Mouse (Mus musculus) testis, adult 2 months (tissue): ENCODE results near the gene Dync1li1. TPM values are rescaled to one million over a fixed set of nuclear protein-coding genes. Genes with fewer than 3 reads are reported as not detected.

Experiments
- H3K27ac ChIP-seq: fragments of 200-500 bp; 2 replicates; pipeline ENCODE4 v1.5.1; 2012; ENCODE audit warnings: low read depth, low read length; ENCODE audit not compliant: control insufficient read depth, insufficient read depth
- H3K27me3 ChIP-seq: fragments of 200-500 bp; 2 replicates; pipeline ENCODE4 v1.6.1; 2012; ENCODE audit warnings: mild to moderate bottlenecking, low read length, moderate library complexity; ENCODE audit not compliant: control insufficient read depth, insufficient read depth
- H3K36me3 ChIP-seq: fragments of 200-500 bp; 2 replicates; pipeline ENCODE4 v1.6.1; 2012; ENCODE audit warnings: mild to moderate bottlenecking, low read length; ENCODE audit not compliant: control insufficient read depth, insufficient read depth
- H3K4me1 ChIP-seq: fragments of 200-500 bp; 2 replicates; pipeline ENCODE4 v1.6.1; 2012; ENCODE audit warnings: low read length; ENCODE audit not compliant: control insufficient read depth, insufficient read depth
- H3K4me3 ChIP-seq: fragments of 200-500 bp; 2 replicates; pipeline ENCODE4 v1.5.1; 2012; ENCODE audit warnings: low read depth, mild to moderate bottlenecking, low read length, moderate library complexity, mixed read lengths; ENCODE audit not compliant: control insufficient read depth
- CTCF ChIP-seq: fragments of 200-500 bp; IDR thresholded peaks from 2 replicates; pipeline ENCODE4 v1.5.1; 2012; ENCODE audit warnings: low read depth, mild to moderate bottlenecking, inconsistent platforms, low read length, moderate library complexity; ENCODE audit not compliant: control insufficient read depth, insufficient read depth, insufficient replicate concordance
- POLR2A ChIP-seq: fragments of 200-500 bp; IDR thresholded peaks from 2 replicates; pipeline ENCODE4 v1.6.1; 2012; ENCODE audit warnings: low read depth, mild to moderate bottlenecking, inconsistent platforms, low read length, moderate library complexity; ENCODE audit not compliant: control insufficient read depth
- polyA plus RNA-seq: library from polyadenylated mRNA; depleted of rRNA; stranded (reverse); fragments of >200 nt; gene quantifications from 2 replicates; pipeline ENCODE4 v1.2.3, GENCODE M21; 2012

Gene Dync1li1
- polyA plus RNA-seq, 1 experiment, result 4.7 TPM

- H3K27ac ChIP-seq, result no peak overlapping the region; the same call in 1 of the 2 replicates
- no peaks in the 10 kb centered on the region; the same call in 1 of the 2 replicates for H3K36me3 ChIP-seq
- H3K4me1 ChIP-seq, result no peaks in the 10 kb centered on the region
- H3K27me3 ChIP-seq, result no peaks in the 10 kb centered on the region
- TF ChIP-seq CTCF, result no peak
- no peak for TF ChIP-seq POLR2A
- no peak overlapping the region for H3K4me3 ChIP-seq
These were observed 58.4 kb downstream of the Dync1li1 start for GRCm38 (mm10) chr9:114747012-114747411.

- H3K27me3 ChIP-seq, result no peaks in the 10 kb centered on the region
- H3K4me3 ChIP-seq, result no peak overlapping the region
- no peak overlapping the region; the same call in 1 of the 2 replicates for H3K27ac ChIP-seq
- TF ChIP-seq POLR2A (no peak), CTCF (no peak)
- H3K4me1 ChIP-seq, result no peaks in the 10 kb centered on the region
- no peaks in the 10 kb centered on the region; the same call in 1 of the 2 replicates for H3K36me3 ChIP-seq
These were observed 58.9 kb downstream of the Dync1li1 start for GRCm38 (mm10) chr9:114747466-114747865.

- peaks cover 2% of the 10 kb centered on the region for H3K4me1 ChIP-seq
- H3K36me3 ChIP-seq, result no peaks in the 10 kb centered on the region; the same call in 1 of the 2 replicates
- H3K27me3 ChIP-seq, result no peaks in the 10 kb centered on the region
- no peak overlapping the region for H3K4me3 ChIP-seq
- H3K27ac ChIP-seq, result no peak overlapping the region
- no peak for TF ChIP-seq POLR2A
- TF ChIP-seq CTCF, result no peak
These were observed 63.0 kb downstream of the Dync1li1 start for GRCm38 (mm10) chr9:114751582-114751981.

GRCm38 (mm10) chr9:114752311-114752710, 63.7 kb downstream of the Dync1li1 start:
- H3K27ac ChIP-seq, result no peak overlapping the region
- H3K4me3 ChIP-seq, result no peak overlapping the region
- peaks cover 2% of the 10 kb centered on the region for H3K4me1 ChIP-seq
- H3K27me3 ChIP-seq, result no peaks in the 10 kb centered on the region
- H3K36me3 ChIP-seq, result no peaks in the 10 kb centered on the region; the same call in 1 of the 2 replicates
- no peak for TF ChIP-seq POLR2A

GRCm38 (mm10) chr9:114752863-114753484, 64.4 kb downstream of the Dync1li1 start:
- Histone ChIP-seq H3K36me3 (no peaks in the 10 kb centered on the region), H3K27ac (no peak overlapping the region), H3K27me3 (no peaks in the 10 kb centered on the region), H3K4me3 (peak overlapping the region; percentile 76), H3K4me1 (peaks cover 2% of the 10 kb centered on the region)
- TF ChIP-seq CTCF, result peak; percentile 99
- 0 out of 2 replicates have a peak, but pooled peaks have one; percentile 23 for TF ChIP-seq POLR2A

GRCm38 (mm10) chr9:114758272-114758671, 69.7 kb downstream of the Dync1li1 start:
- Histone ChIP-seq H3K4me1 (no peaks in the 10 kb centered on the region), H3K27me3 (no peaks in the 10 kb centered on the region), H3K27ac (no peak overlapping the region), H3K4me3 (no peak overlapping the region), H3K36me3 (no peaks in the 10 kb centered on the region)
- TF ChIP-seq POLR2A, result no peak
- no peak for TF ChIP-seq CTCF

GRCm38 (mm10) chr9:114758801-114759200, 70.2 kb downstream of the Dync1li1 start:
- H3K4me3 ChIP-seq, result no peak overlapping the region
- no peak for TF ChIP-seq CTCF
- no peak for TF ChIP-seq POLR2A
- no peaks in the 10 kb centered on the region for H3K36me3 ChIP-seq
- H3K4me1 ChIP-seq, result no peaks in the 10 kb centered on the region
- H3K27me3 ChIP-seq, result no peaks in the 10 kb centered on the region
- H3K27ac ChIP-seq, result no peak overlapping the region

- Histone ChIP-seq H3K4me1 (no peaks in the 10 kb centered on the region; the same call in 1 of the 2 replicates), H3K36me3 (no peaks in the 10 kb centered on the region), H3K4me3 (no peak overlapping the region), H3K27me3 (no peaks in the 10 kb centered on the region), H3K27ac (no peak overlapping the region)
- TF ChIP-seq CTCF, result no peak
- no peak for TF ChIP-seq POLR2A
These were observed 71.3 kb downstream of the Dync1li1 start for GRCm38 (mm10) chr9:114759886-114760285.
